Mouse (Mus musculus) midbrain, embryonic 11.5 days (tissue): ENCODE measurements around the gene Sec22b. TPM values are rescaled to one million over a fixed set of nuclear protein-coding genes. Genes with fewer than 3 reads are reported as not detected.
A peak's percentile ranks its signal among the peaks of the same experiment; 100 is the strongest.

Source experiments
- ATAC-seq: fragments of 200-750 bp; cut with Nextera tagmentation; 2 replicates; pipeline ENCODE4 v1.8.0; 2017; ENCODE audit warnings: moderate TSS enrichment, moderate library complexity; ENCODE audit not compliant: low FRiP score
- DNase-seq: peaks from one replicate; pipeline ENCODE4 v3.0.0; 2015; ENCODE audit warnings: low spot score; ENCODE audit errors: missing footprints
- H3K27ac ChIP-seq: fragments of 300-500 bp; sonication (generic); 2 replicates; pipeline ENCODE4 v1.5.1; 2014; ENCODE audit warnings: low read depth, low read length
- H3K27me3 ChIP-seq: fragments of 300-500 bp; sonication (generic); 2 replicates; pipeline ENCODE4 v1.6.1; 2014; ENCODE audit warnings: mild to moderate bottlenecking, low read length, moderate library complexity, mixed read lengths; ENCODE audit not compliant: control insufficient read depth, insufficient read depth
- H3K36me3 ChIP-seq: fragments of 300-500 bp; sonication (generic); 2 replicates; pipeline ENCODE4 v1.6.1; 2014; ENCODE audit warnings: mild to moderate bottlenecking, low read length, moderate library complexity, mixed read lengths; ENCODE audit not compliant: control insufficient read depth, insufficient read depth
- H3K4me1 ChIP-seq: fragments of 300-500 bp; sonication (generic); 2 replicates; pipeline ENCODE4 v1.6.1; 2014; ENCODE audit warnings: low read length; ENCODE audit not compliant: control insufficient read depth, insufficient read depth
- H3K4me2 ChIP-seq: fragments of 300-500 bp; sonication (generic); 2 replicates; pipeline ENCODE4 v1.6.1; 2014; ENCODE audit warnings: mild to moderate bottlenecking, moderate library complexity
- H3K4me3 ChIP-seq: fragments of 300-500 bp; sonication (generic); 2 replicates; pipeline ENCODE4 v1.5.1; 2014; ENCODE audit warnings: low read depth, low read length
- H3K9ac ChIP-seq: fragments of 300-500 bp; sonication (generic); 2 replicates; pipeline ENCODE4 v1.6.1; 2014; ENCODE audit warnings: low read length
- H3K9me3 ChIP-seq: fragments of 300-500 bp; sonication (generic); 2 replicates; pipeline ENCODE4 v1.6.1; 2016; ENCODE audit warnings: low read length; ENCODE audit not compliant: control insufficient read depth
- WGBS: fragments of 180-500 bp; shearing (Covaris S2); extraction: QIAGEN DNeasy Blood & Tissue Kit; methylation state at CpG from one replicate; pipeline ENCODE4 v1.1.7; 2014; 5-methylcytosine and 5-hydroxymethylcytosine counted together
- polyA plus RNA-seq: library from polyadenylated mRNA; unstranded; fragments of >200 nt; fragmentation: Nextera tagmentation; extraction: Ambion mirVana; gene quantifications from 2 replicates; pipeline ENCODE4 v1.2.1, GENCODE M21; 2014

Gene Sec22b
- polyA plus RNA-seq, 1 experiment from 2014 or later, result 122 TPM

DNA sequence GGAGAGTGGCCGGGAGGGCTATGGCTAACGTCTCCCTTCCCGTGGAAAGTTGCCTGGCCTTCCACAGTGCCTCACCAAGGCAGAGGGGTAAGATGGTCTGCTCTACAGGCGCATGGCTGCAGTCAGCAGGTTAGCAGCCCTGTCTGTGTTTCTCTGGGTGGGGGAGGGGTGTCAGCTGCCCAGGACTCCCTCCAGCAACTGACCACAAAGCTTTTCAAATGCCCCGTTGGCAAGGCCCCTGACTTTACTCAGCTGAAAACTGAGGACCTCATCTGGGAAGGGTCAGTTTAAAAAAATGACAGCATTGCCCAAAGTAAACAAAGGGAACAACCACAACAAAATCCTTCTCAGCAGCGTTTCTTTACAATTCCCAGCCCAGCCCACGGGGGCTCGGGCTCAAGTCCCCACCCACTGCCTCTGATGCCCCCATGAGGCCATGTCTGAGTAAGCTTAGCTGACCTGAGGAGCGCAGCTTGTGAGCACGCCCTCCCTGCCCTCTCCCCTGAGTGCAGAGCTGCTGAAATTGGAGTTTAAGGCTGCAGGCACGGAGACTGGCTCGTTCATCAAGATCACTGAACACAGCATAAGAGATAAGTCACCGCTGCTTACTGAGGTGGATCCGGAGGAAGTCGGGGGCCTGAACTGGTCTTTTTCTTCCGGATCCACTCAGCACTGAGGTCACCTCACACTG is 41.4 kb downstream of the Sec22b start:
- Histone ChIP-seq H3K4me3 (no peak overlapping the region), H3K27me3 (no peaks in the 10 kb centered on the region; the same call in 1 of the 2 replicates), H3K4me2 (peak overlapping the region; percentile 32), H3K36me3 (no peaks in the 10 kb centered on the region), H3K4me1 (peaks cover 53% of the 10 kb centered on the region), H3K27ac (peak overlapping the region; percentile 56), H3K9me3 (no peaks in the 10 kb centered on the region), H3K9ac (peak overlapping the region; percentile 52; the same call in 1 of the 2 replicates)
- DNase-seq (peak; percentile 95), ATAC-seq (peak; percentile 67)
- WGBS, result 5% methylated on average over 16 of the region's 16 CpGs

DNA sequence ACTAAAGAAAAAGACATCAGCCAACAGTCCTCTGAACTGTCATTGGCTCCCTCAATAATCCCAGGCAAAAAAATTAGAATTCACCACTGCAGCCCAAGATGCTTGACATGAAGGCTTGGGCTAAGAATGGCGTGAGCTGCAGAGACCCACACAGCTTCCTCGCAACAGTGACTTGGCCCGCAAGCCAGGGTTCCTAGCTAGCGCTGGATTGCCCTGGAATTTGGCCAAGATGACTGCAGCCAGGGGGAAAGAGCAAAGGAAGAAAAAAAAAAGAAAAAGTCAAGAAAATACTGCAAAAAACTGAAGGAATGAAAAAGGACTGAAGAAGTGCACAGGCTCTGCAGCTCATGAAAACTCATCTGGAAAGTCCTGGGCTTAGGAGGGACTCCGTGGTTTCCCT is 43.5 kb downstream of the Sec22b start:
- no peaks in the 10 kb centered on the region for H3K9me3 ChIP-seq
- ATAC-seq (no peak), DNase-seq (no peak)
- H3K9ac ChIP-seq, result no peak overlapping the region
- H3K4me2 ChIP-seq, result no peak overlapping the region
- H3K36me3 ChIP-seq, result no peaks in the 10 kb centered on the region
- H3K27me3 ChIP-seq, result no peaks in the 10 kb centered on the region; the same call in 1 of the 2 replicates
- no peak overlapping the region for H3K4me3 ChIP-seq
- H3K27ac ChIP-seq, result no peak overlapping the region
- 84% methylated on average over 5 of the region's 5 CpGs for WGBS
- peaks cover 35% of the 10 kb centered on the region for H3K4me1 ChIP-seq

DNA sequence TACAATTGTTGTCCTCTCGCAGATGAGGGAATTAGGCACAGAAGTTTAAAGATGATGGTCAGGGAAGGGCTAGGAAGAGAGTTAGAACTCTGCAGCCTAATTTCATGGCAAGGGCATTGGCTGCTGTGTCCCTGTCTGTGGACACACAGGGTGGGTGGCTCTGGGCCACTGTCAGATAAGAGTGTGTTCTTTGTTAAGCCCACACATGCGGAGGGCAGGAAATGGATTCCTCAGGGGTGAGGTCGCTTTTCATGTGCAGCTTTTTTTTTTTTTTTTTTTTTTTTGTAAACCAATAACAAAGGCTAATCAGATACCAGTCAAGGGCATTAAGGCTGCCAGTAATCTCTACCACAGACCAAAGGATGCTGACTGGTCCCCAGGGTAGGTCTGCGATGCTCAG is 45.4 kb downstream of the Sec22b start:
- no peak overlapping the region for H3K4me2 ChIP-seq
- H3K27me3 ChIP-seq, result no peaks in the 10 kb centered on the region; the same call in 1 of the 2 replicates
- H3K36me3 ChIP-seq, result no peaks in the 10 kb centered on the region
- ATAC-seq (no peak), DNase-seq (no peak)
- H3K9ac ChIP-seq, result no peak overlapping the region
- H3K4me3 ChIP-seq, result no peak overlapping the region
- no peaks in the 10 kb centered on the region for H3K9me3 ChIP-seq
- 25% methylated on average over 4 of the region's 4 CpGs for WGBS
- H3K27ac ChIP-seq, result no peak overlapping the region
- H3K4me1 ChIP-seq, result peaks cover 15% of the 10 kb centered on the region

DNA sequence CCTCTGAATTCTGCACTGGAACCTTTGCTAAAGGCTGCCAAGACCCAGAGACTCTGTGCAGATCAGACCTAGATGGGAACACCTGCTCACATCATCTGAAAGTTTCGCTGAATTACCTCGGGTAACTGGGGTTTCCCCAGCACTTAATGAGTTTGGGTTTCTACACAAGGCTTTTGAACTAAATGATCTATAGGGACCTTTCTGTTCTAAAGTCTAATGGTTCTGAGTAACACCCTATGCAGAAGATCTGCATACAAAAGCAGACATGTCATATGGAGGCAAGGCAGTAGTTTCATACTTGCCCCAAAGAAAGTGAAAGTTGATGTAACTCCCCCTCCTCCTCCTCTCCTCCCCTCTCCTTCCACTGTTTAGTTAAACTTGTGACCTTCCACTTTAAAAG is 47.5 kb downstream of the Sec22b start:
- ATAC-seq (no peak), DNase-seq (no peak)
- peaks cover 3% of the 10 kb centered on the region; the same call in 1 of the 2 replicates for H3K4me1 ChIP-seq

DNA sequence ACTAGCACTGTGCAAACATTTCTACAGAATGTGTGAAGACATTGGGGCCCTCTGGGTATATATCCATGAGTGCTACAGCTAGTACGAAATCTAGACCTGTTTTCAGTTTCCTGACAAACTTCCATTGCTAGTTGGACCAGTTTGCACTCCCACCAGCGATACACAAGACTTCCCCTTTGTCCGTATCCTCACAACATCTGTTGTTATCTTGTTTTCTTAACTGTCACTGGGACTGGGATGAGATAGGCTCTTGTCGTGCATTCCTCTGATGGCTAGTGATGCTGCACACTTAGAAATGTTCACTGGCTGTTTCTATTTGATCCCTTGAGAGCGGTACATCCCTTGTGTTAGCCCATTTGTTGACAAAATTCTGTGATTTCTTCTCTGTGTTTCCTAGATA is 49.0 kb downstream of the Sec22b start:
- no peak overlapping the region for H3K9ac ChIP-seq
- no peak overlapping the region for H3K4me3 ChIP-seq
- peaks cover 3% of the 10 kb centered on the region; the same call in 1 of the 2 replicates for H3K4me1 ChIP-seq
- no peak overlapping the region for H3K4me2 ChIP-seq
- no peaks in the 10 kb centered on the region for H3K36me3 ChIP-seq
- peaks cover 3% of the 10 kb centered on the region; the same call in 1 of the 2 replicates for H3K9me3 ChIP-seq
- ATAC-seq (no peak), DNase-seq (peak; percentile 83)
- no peaks in the 10 kb centered on the region for H3K27me3 ChIP-seq
- no peak overlapping the region for H3K27ac ChIP-seq
- 70% methylated on average over 5 of the region's 5 CpGs for WGBS

More for the DNA sequence above, 47.5 kb downstream of the Sec22b start:
- no peak overlapping the region for H3K4me3 ChIP-seq
- H3K4me2 ChIP-seq, result no peak overlapping the region
- no peak overlapping the region for H3K9ac ChIP-seq
- no peaks in the 10 kb centered on the region for H3K9me3 ChIP-seq
- H3K27me3 ChIP-seq, result no peaks in the 10 kb centered on the region
- H3K27ac ChIP-seq, result no peak overlapping the region
- WGBS, result 93% methylated on average over 2 of the region's 2 CpGs
- no peaks in the 10 kb centered on the region for H3K36me3 ChIP-seq

DNA sequence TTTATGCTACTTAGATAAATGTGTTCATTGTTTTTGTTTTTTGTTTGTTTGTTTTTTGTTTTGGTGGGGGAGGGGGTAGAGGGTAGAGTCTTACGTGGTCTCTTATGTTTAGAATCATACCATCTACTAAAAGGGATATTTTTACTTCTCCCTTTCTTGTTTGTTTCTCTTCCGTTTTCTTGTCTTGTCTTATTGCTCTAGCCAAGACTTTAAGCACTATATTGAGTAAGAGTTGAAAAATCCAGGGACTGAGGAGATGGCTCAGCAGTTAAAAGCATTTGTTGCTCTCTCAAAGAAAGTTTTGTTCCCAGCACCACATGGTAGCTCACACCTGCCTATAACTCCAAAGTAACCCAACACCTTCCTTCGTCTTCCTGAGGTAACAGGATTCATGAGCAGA is 50.1 kb downstream of the Sec22b start:
- WGBS, result 88% methylated on average over 3 of the region's 3 CpGs
- no peak for DNase-seq
- ATAC-seq, result no peak
- Histone ChIP-seq H3K27ac (no peak overlapping the region), H3K4me2 (no peak overlapping the region), H3K27me3 (no peaks in the 10 kb centered on the region), H3K4me3 (no peak overlapping the region), H3K9ac (no peak overlapping the region), H3K9me3 (peaks cover 3% of the 10 kb centered on the region; the same call in 1 of the 2 replicates), H3K36me3 (no peaks in the 10 kb centered on the region), H3K4me1 (peaks cover 3% of the 10 kb centered on the region; the same call in 1 of the 2 replicates)

DNA sequence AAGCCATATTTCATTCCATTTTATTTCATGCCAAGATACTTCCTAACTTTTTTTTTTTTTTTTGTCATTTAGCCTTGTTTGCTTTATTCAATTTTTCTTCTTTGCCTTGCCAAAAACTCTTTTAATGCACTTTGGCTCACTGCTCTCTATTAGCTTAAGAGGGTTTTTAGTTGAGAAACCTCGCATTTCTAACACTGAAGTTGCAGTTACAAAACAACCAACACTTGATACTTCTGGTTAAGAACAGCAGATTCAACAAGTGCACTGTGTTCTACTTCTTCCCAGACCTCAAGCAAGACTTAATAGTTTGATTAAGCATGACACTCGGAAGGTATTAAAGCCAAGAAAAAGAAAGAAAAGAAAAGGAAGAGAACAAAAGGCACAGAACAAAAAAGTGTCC is 52.2 kb downstream of the Sec22b start:
- Histone ChIP-seq H3K4me1 (no peaks in the 10 kb centered on the region), H3K27ac (no peak overlapping the region), H3K27me3 (no peaks in the 10 kb centered on the region), H3K4me3 (no peak overlapping the region), H3K4me2 (no peak overlapping the region), H3K9ac (no peak overlapping the region), H3K9me3 (peaks cover 3% of the 10 kb centered on the region; the same call in 1 of the 2 replicates), H3K36me3 (no peaks in the 10 kb centered on the region)
- no peak for DNase-seq
- ATAC-seq, result no peak
- WGBS, result 87% methylated on average over 2 of the region's 2 CpGs

DNA sequence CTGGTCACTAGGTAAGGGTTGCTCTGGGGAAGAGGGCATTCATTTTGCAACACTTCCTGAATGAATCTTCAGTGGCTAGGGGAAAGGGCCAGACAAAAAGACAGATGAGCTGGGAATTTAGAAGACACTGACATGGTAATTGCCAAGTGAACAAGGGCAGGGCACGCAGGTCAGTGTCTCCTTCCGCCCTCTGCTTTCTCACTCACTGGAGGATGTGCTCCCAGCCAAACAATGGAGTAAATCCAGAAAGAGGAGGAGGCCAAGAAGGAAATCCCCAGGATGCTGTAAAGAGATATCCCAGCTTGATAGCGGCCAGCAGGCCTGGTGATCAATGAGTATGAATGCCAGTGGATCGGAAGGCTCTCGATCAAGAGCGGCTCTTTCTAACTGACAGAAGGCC is 55.3 kb downstream of the Sec22b start:
- 41% methylated on average over 6 of the region's 6 CpGs for WGBS

DNA sequence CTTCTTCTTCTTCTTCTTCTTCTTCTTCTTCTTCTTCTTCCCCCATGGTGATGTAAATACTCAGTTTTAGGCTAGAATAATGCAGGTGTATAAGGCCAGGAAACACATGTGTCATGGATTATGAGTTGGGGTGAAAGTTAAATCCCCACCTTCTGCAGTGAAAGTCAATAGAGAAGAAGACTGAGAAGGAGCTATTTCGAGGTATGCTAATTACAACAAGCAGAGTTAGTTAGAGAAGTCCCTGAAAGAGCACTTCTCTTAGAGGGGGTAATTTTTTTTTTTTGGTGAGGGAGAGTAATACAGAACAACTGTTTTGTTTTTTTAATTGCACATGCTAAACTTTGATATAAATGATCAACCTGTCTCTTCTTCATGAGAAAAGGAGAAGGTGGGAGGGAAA is 55.9 kb downstream of the Sec22b start:
- no peaks in the 10 kb centered on the region for H3K27me3 ChIP-seq
- WGBS, result 58% methylated on average over 1 of the region's 1 CpGs
- ATAC-seq, result no peak

More for the DNA sequence above, 55.3 kb downstream of the Sec22b start:
- Histone ChIP-seq H3K36me3 (no peaks in the 10 kb centered on the region), H3K27me3 (no peaks in the 10 kb centered on the region), H3K27ac (no peak overlapping the region), H3K4me1 (peaks cover 2% of the 10 kb centered on the region; the same call in 1 of the 2 replicates), H3K9me3 (peaks cover 3% of the 10 kb centered on the region; the same call in 1 of the 2 replicates), H3K9ac (no peak overlapping the region), H3K4me3 (no peak overlapping the region), H3K4me2 (no peak overlapping the region)
- DNase-seq (no peak), ATAC-seq (no peak)

More for the DNA sequence above, 55.9 kb downstream of the Sec22b start:
- DNase-seq, result no peak
- Histone ChIP-seq H3K9ac (no peak overlapping the region), H3K9me3 (peaks cover 3% of the 10 kb centered on the region; the same call in 1 of the 2 replicates), H3K4me1 (peaks cover 2% of the 10 kb centered on the region; the same call in 1 of the 2 replicates), H3K4me3 (no peak overlapping the region), H3K36me3 (no peaks in the 10 kb centered on the region), H3K27ac (no peak overlapping the region), H3K4me2 (no peak overlapping the region)
